Mouse (Mus musculus) kidney, adult 2 months (tissue): ENCODE measurements around the gene Mtch1.

ENCODE experiments used
- CTCF ChIP-seq: fragments of 200-500 bp; conservative IDR thresholded peaks from 2 replicates; pipeline ENCODE4 v1.5.1; 2011; ENCODE audit warnings: low read depth, mild to moderate bottlenecking, control low read depth, low read length, moderate library complexity, mixed read lengths; ENCODE audit not compliant: insufficient read depth, insufficient read length
- POLR2A ChIP-seq: fragments of 200-500 bp; IDR thresholded peaks from one replicate; pipeline ENCODE4 v1.6.1; 2011; ENCODE audit warnings: low read depth, low read length, control low read depth

DNA sequence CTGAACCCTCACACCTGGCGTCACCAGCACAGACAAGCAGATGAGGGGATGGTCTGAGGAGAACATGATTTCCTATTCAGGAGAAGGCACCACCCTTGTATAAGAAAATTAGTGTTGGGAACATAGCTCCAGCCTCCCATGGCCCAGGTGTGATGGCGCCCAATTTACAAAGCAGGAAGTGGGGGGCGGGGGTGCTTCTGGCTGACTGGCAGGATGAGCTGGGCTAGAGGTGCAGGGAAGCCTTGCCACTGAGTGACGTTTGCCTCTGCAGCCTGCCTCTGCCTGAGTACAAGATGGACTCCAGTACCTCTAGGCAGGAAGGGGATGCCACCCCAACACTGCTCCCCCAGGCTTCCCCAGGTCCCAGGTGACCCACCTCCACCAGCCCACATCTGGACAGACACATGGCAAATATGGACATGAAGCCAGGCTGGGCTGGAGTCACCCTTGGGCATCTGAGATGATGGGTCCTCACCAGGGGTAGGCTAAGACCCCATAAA is 15.5 kb downstream of the Mtch1 start:
- no peak for TF ChIP-seq CTCF
- no peak for TF ChIP-seq POLR2A
